Mouse (Mus musculus) hindbrain, embryonic 10.5 days (tissue): ENCODE measurements around the gene Trmt2b. TPM values are rescaled to one million over a fixed set of nuclear protein-coding genes. Genes with fewer than 3 reads are reported as not detected.
"Not testable (repeated sequence)": the region's sequence is repeated elsewhere in the genome, so short reads cannot be mapped to it uniquely, and the experiment has no call there.

ENCODE experiments used
- DNase-seq: peaks from one replicate; pipeline ENCODE4 v3.0.0-alpha.2; 2017; ENCODE audit warnings: low spot score
- H3K27ac ChIP-seq: fragments of 300-500 bp; sonication (generic); 2 replicates; pipeline ENCODE4 v1.5.1; 2016; ENCODE audit warnings: mild to moderate bottlenecking, moderate library complexity
- H3K27me3 ChIP-seq: fragments of 300-500 bp; sonication (generic); 2 replicates; pipeline ENCODE4 v1.6.1; 2016; ENCODE audit warnings: mild to moderate bottlenecking; ENCODE audit not compliant: poor library complexity, insufficient read depth, severe bottlenecking
- H3K36me3 ChIP-seq: fragments of 300-500 bp; sonication (generic); 2 replicates; pipeline ENCODE4 v1.6.1; 2016; ENCODE audit warnings: mild to moderate bottlenecking, moderate library complexity
- H3K4me1 ChIP-seq: fragments of 300-500 bp; sonication (generic); replicated peaks from 2 replicates; pipeline ENCODE4 v1.6.1; 2016; ENCODE audit warnings: mild to moderate bottlenecking
- H3K4me3 ChIP-seq: fragments of 300-500 bp; sonication (generic); 2 replicates; pipeline ENCODE4 v1.5.1; 2016; ENCODE audit warnings: mild to moderate bottlenecking, moderate library complexity
- H3K9me3 ChIP-seq: fragments of 300-500 bp; sonication (generic); 2 replicates; pipeline ENCODE4 v1.6.1; 2016; ENCODE audit warnings: mild to moderate bottlenecking, moderate library complexity
- whole genome bisulfite sequencing: fragments of 180-500 bp; shearing (Covaris S2); methylation state at CpG from one replicate; pipeline ENCODE4 v1.1.7; 2016; 5-methylcytosine and 5-hydroxymethylcytosine counted together
- polyA plus RNA-seq: library from polyadenylated mRNA; unstranded; fragments of >200 nt; fragmentation: Nextera tagmentation; extraction: Ambion mirVana; gene quantifications from 2 replicates; pipeline ENCODE4 v1.2.1, GENCODE M21; 2016

Gene Trmt2b
- polyA plus RNA-seq, 1 experiment from 2014 or later, result 6.3 TPM

DNA sequence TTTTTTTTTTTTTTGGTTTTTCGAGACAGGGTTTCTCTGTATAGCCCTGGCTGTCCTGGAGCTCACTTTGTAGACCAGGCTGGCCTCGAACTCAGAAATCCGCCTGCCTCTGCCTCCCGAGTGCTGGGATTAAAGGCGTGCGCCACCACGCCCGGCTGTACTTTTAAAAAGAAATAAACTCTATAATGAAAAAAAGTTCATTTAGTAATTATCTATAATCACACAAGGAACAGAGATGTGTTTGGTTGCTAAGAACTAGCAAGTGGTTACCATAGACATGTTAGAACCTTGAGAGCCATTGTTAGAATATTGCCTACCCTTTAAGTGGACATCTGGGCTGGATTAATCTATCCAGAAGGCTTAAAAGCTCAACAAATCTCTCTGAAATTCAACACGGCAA lies 89.6 kb downstream of the Trmt2b start, which contains the start of gene Arl13a:
Gene Arl13a (plus strand): TSS at position 301 of the 400 bp plus-strand sequence.
- H3K36me3 ChIP-seq, H3K27me3 ChIP-seq, DNase-seq, H3K4me1 ChIP-seq, H3K27ac ChIP-seq, H3K4me3 ChIP-seq, H3K9me3 ChIP-seq: not testable (repeated sequence)
- 91% methylated on average over 9 of the region's 9 CpGs for WGBS

DNA sequence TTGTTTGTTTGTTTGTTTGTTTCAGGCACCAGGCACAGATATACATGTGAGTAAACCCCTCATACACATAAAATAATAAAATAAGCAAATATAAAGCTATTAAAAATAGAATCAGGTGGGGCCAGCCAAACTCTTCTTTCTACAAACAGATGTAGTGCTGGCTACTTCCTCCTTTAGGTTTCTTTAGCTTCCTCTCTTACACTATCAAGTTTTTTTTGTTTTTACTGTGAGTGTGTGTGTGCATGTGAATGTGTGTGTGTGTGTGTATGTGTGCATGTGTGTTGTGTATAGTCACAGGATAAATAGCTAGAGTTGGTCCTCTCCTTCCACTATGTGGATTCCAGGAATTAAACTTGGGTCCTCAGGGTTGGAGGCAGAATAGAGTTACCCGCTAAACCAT lies 102.1 kb downstream of the Trmt2b start:
- Histone ChIP-seq H3K9me3 (no peaks in the 10 kb centered on the region), H3K4me3 (no peak overlapping the region), H3K27ac (no peak overlapping the region), H3K36me3 (no peaks in the 10 kb centered on the region), H3K27me3 (0 out of 2 replicates have a peak, but pooled peaks cover 4% of the 10 kb centered on the region), H3K4me1 (no peaks in the 10 kb centered on the region)
- DNase-seq, result no peak
- 92% methylated on average over 1 of the region's 1 CpGs for WGBS

Other genes starting within 250 kb of the Trmt2b start
- 53.4 and 60.0 TPM in 2 replicates for gene Cstf2, start 217.8 kb downstream of the Trmt2b start, polyA plus RNA-seq
- gene Xkrx, start 114.9 kb downstream of the Trmt2b start, polyA plus RNA-seq, result 0.05 TPM in 1 of 2 replicates, not detected in the other
- not detected in 2 replicates for gene Arl13a, start 89.5 kb downstream of the Trmt2b start, polyA plus RNA-seq
- gene Nox1, start 55.0 kb downstream of the Trmt2b start, polyA plus RNA-seq, result 0.21 TPM in 1 of 2 replicates, not detected in the other
- 13.6 and 22.1 TPM in 2 replicates for gene Tmem35a, start 18.2 kb upstream of the Trmt2b start, polyA plus RNA-seq
- 21.5 and 31.3 TPM in 2 replicates for gene Cenpi, start 31.1 kb upstream of the Trmt2b start, polyA plus RNA-seq
- gene Drp2, start 127.6 kb upstream of the Trmt2b start, polyA plus RNA-seq, result 2.7 and 4.7 TPM in 2 replicates
- not detected in 2 replicates for gene Taf7l, start 199.5 kb upstream of the Trmt2b start, polyA plus RNA-seq